Mouse (Mus musculus): ENCODE results near the gene Mycbp.
A peak's percentile ranks its signal among the peaks of the same experiment; 100 is the strongest.
"Not testable (repeated sequence)": the region's sequence is repeated elsewhere in the genome, so short reads cannot be mapped to it uniquely, and the experiment has no call there.

The Mycbp gene

GRCm38 (mm10) chr4:123904333-123905125, at the start of gene Mycbp:
Gene Mycbp (plus strand): TSS chr4:123904832.
- DNase-seq: peak; percentile 100

GRCm38 (mm10) chr4:123856888-123857287, 47.7 kb upstream of the Mycbp start:
- no peak for DNase-seq

- no peak for DNase-seq
Observed at GRCm38 (mm10) chr4:123858090-123858489, 46.5 kb upstream of the Mycbp start.

- DNase-seq: no peak
Observed at GRCm38 (mm10) chr4:123859379-123859778, 45.3 kb upstream of the Mycbp start, which contains the start of gene 4933427I04Rik. Gene 4933427I04Rik (plus strand): TSS chr4:123859679.

GRCm38 (mm10) chr4:123859803-123860202, 44.8 kb upstream of the Mycbp start:
- DNase-seq: no peak

GRCm38 (mm10) chr4:123860621-123861020, 44.0 kb upstream of the Mycbp start:
- no peak for DNase-seq

GRCm38 (mm10) chr4:123893726-123894125, 10.9 kb upstream of the Mycbp start:
- DNase-seq: no peak

- no peak for DNase-seq
Observed at GRCm38 (mm10) chr4:123894295-123894694, 10.3 kb upstream of the Mycbp start.

- no peak for DNase-seq
Observed at GRCm38 (mm10) chr4:123898696-123899095, 5.9 kb upstream of the Mycbp start.

GRCm38 (mm10) chr4:123903432-123903831, 1.2 kb upstream of the Mycbp start:
- no peak for DNase-seq

GRCm38 (mm10) chr4:123905126-123905668, 565 bp downstream of the Mycbp start:
- no peak for DNase-seq

- DNase-seq: no peak
Observed at GRCm38 (mm10) chr4:123911503-123911902, 6.9 kb downstream of the Mycbp start.

- no peak for DNase-seq
Observed at GRCm38 (mm10) chr4:123912431-123912830, 7.8 kb downstream of the Mycbp start.

- peak; percentile 100 for DNase-seq
Observed at GRCm38 (mm10) chr4:123916748-123917547, 12.3 kb downstream of the Mycbp start, which contains the start of gene Rragc. Gene Rragc (plus strand): TSS chr4:123917446.

- no peak for DNase-seq
Observed at GRCm38 (mm10) chr4:123917548-123918140, 13.0 kb downstream of the Mycbp start, which contains the start of gene 4930535I16Rik. Gene 4930535I16Rik (minus strand): TSS chr4:123918022.

- DNase-seq: no peak
Observed at GRCm38 (mm10) chr4:123918851-123919250, 14.2 kb downstream of the Mycbp start.

- no peak for DNase-seq
Observed at GRCm38 (mm10) chr4:123921055-123921565, 16.5 kb downstream of the Mycbp start.

GRCm38 (mm10) chr4:123927961-123928360, 23.3 kb downstream of the Mycbp start:
- no peak for DNase-seq

GRCm38 (mm10) chr4:123929994-123930393, 25.4 kb downstream of the Mycbp start:
- no peak for DNase-seq

- DNase-seq: no peak
Observed at GRCm38 (mm10) chr4:123934306-123934705, 29.7 kb downstream of the Mycbp start.

- no peak for DNase-seq
Observed at GRCm38 (mm10) chr4:123936059-123936458, 31.4 kb downstream of the Mycbp start.

- peak; percentile 59 for DNase-seq
Observed at GRCm38 (mm10) chr4:123939838-123940237, 35.2 kb downstream of the Mycbp start.

GRCm38 (mm10) chr4:123940878-123941277, 36.2 kb downstream of the Mycbp start:
- not testable (repeated sequence) for DNase-seq

Data from right cerebral cortex, postnatal 25 days (tissue).